Mouse (Mus musculus) granulocyte monocyte progenitor cell, adult 5-6 weeks (primary cell): ENCODE results near the gene Jsrp1. TPM values are rescaled to one million over a fixed set of nuclear protein-coding genes. Genes with fewer than 3 reads are reported as not detected.

Source experiments
- ATAC-seq: replicated peaks from 2 replicates; pipeline ENCODE4 v1.8.0; 2016; ENCODE audit warnings: mild to moderate bottlenecking, moderate TSS enrichment, inconsistent platforms; ENCODE audit not compliant: poor library complexity, severe bottlenecking
- total RNA-seq, 2 experiments: library from RNA; stranded (forward) in 1 of 2; stranded (reverse) in 1 of 2; fragments of 200-712, 200-1000 nt in 1 of 2; fragments of >200 nt in 1 of 2; fragmentation: Nextera tagmentation in 1 of 2; gene quantifications; 2 replicates each; pipeline ENCODE4 v1.2.3; 2014 to 2017

The Jsrp1 gene
- total RNA-seq, 2 experiments from 2014 or later: not detected

- ATAC-seq: no peak
Measured at GRCm38 (mm10) chr10:80794750-80795149, 18.5 kb downstream of the Jsrp1 start.

- ATAC-seq: no peak
Measured at GRCm38 (mm10) chr10:80793803-80794202, 19.5 kb downstream of the Jsrp1 start.

GRCm38 (mm10) chr10:80793033-80793784, 20.1 kb downstream of the Jsrp1 start:
- ATAC-seq: no peak

GRCm38 (mm10) chr10:80792175-80793032, 20.9 kb downstream of the Jsrp1 start:
- ATAC-seq: peak; percentile 54

GRCm38 (mm10) chr10:80791476-80792174, 21.7 kb downstream of the Jsrp1 start:
- no peak for ATAC-seq

- no peak for ATAC-seq
Measured at GRCm38 (mm10) chr10:80790761-80791404, 22.4 kb downstream of the Jsrp1 start.

GRCm38 (mm10) chr10:80787517-80787916, 25.8 kb downstream of the Jsrp1 start:
- no peak for ATAC-seq

- no peak for ATAC-seq
Measured at GRCm38 (mm10) chr10:80785963-80786362, 27.3 kb downstream of the Jsrp1 start.

- no peak for ATAC-seq
Measured at GRCm38 (mm10) chr10:80784871-80785270, 28.4 kb downstream of the Jsrp1 start.

- ATAC-seq: no peak
Measured at GRCm38 (mm10) chr10:80784302-80784701, 29.0 kb downstream of the Jsrp1 start.

GRCm38 (mm10) chr10:80779565-80779964, 33.7 kb downstream of the Jsrp1 start:
- ATAC-seq: no peak

- ATAC-seq: no peak
Measured at GRCm38 (mm10) chr10:80777123-80777522, 36.2 kb downstream of the Jsrp1 start.

- ATAC-seq: no peak
Measured at GRCm38 (mm10) chr10:80776358-80776869, 36.9 kb downstream of the Jsrp1 start.

GRCm38 (mm10) chr10:80775731-80776130, 37.6 kb downstream of the Jsrp1 start:
- ATAC-seq: no peak

GRCm38 (mm10) chr10:80774981-80775380, 38.3 kb downstream of the Jsrp1 start:
- no peak for ATAC-seq

- peak; percentile 82 for ATAC-seq
Measured at GRCm38 (mm10) chr10:80774549-80774948, 38.7 kb downstream of the Jsrp1 start.

- ATAC-seq: peak; percentile 5; the same call in 1 of the 2 replicates
Measured at GRCm38 (mm10) chr10:80773816-80774215, 39.5 kb downstream of the Jsrp1 start.

GRCm38 (mm10) chr10:80768365-80768764, 44.9 kb downstream of the Jsrp1 start:
- ATAC-seq: no peak

GRCm38 (mm10) chr10:80766161-80766815, 47.0 kb downstream of the Jsrp1 start:
- ATAC-seq: no peak

- no peak for ATAC-seq
Measured at GRCm38 (mm10) chr10:80765746-80766145, 47.6 kb downstream of the Jsrp1 start.
